Mouse (Mus musculus) liver, adult 2 months (tissue): Measurements from ENCODE around the gene Ina.

Experiments used
- CTCF ChIP-seq: fragments of 200-500 bp; IDR thresholded peaks from 2 replicates; pipeline ENCODE4 v1.5.1; 2011; ENCODE audit warnings: low read depth, low read length, control low read depth
- POLR2A ChIP-seq: fragments of 200-500 bp; IDR thresholded peaks from 2 replicates; pipeline ENCODE4 v1.6.1; 2011; ENCODE audit warnings: low read length, control low read depth; ENCODE audit not compliant: insufficient read depth; ENCODE audit errors: extremely low read depth

DNA sequence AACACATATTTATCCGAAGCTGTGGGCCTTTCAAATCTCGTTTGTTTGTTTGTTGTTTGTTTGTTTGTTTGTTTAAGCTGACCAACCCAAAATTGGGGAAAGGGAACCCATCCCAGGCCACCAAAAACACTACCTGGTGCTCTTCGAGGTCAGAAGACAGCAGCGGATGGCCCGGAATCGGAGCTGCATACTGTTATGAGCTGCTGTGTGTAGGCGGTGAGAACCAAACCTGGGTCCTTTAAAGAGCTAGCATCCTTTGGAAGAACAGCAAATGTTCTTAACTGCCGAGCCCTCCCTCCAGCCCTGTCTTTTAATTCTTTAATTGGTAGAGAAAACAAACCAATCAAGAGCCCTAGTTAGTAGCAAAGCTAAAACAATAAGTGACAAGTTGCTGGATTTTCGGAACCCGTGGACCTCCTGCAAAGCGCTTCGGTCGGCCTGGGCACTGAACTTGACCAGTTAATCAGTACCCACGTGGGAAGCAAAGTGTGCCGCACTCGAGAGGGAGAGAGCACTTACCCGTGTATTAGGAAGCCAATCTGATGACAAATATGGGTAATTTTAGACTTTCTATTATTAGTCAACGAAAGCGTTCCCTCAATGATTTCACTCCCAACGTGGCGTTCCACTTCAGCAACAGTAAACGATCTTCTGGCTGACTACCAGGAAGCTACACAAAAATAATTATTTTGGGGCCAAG lies 45.1 kb upstream of the Ina start:
- TF ChIP-seq CTCF (no peak), POLR2A (no peak)
